Mouse (Mus musculus) erythroblast, embryonic 14.5 days (primary cell): ENCODE data around the gene Galnt2.

Experiments used
- GATA1 ChIP-seq: IDR thresholded peaks from 2 replicates; pipeline ENCODE4 v1.6.1; 2012; ENCODE audit warnings: low read length, inconsistent platforms, mixed read lengths
- TAL1 ChIP-seq: IDR thresholded peaks from 3 replicates; pipeline ENCODE4 v1.6.1; 2012; ENCODE audit warnings: low read length, inconsistent platforms, mixed read lengths

- TF ChIP-seq GATA1 = no peak
- no peak for TF ChIP-seq TAL1
Measured at GRCm38 (mm10) chr8:124375168-124375567, 144.0 kb downstream of the Galnt2 start.
